Mouse (Mus musculus): ENCODE data around the gene AC161166.1. TPM values are rescaled to one million over a fixed set of nuclear protein-coding genes. Genes with fewer than 3 reads are reported as not detected.

AC161166.1 gene
- polyA plus RNA-seq, 1 experiment, result not detected

DNA sequence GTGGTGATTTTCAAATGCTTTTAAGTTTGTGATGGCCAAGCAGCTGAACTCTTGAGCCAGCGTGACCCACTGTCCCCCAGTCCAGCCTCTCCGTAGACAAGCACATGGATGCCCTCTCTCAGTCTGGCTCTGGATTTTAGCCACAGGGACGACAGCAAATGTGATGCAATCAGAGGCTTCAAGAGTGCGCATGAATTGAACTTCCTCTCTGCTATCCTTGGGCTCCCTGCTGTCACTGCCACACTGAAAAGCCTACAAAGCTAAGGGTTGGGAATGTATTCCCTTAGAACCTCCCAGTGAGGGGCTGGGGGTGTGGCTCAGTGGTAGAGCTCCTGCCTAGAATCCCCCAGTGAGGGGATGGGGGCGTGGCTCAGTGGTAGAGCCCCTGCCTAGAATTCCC lies 26.4 kb upstream of the AC161166.1 start:
- Histone ChIP-seq H3K27ac (ENCODE audit: insufficient read depth, low read length) (no peak overlapping the region), H3K4me1 (ENCODE audit: control insufficient read depth, insufficient read depth, low read length) (no peaks in the 10 kb centered on the region), H3K4me3 (ENCODE audit: insufficient read depth, low read length) (no peak overlapping the region)
- no peak for TF ChIP-seq CTCF (IDR thresholded peaks at IDR 0.05; ENCODE audit: borderline replicate concordance, insufficient read depth, low read length)
- TF ChIP-seq POLR2A (IDR thresholded peaks at IDR 0.05; ENCODE audit: low read depth, low read length), result no peak

DNA sequence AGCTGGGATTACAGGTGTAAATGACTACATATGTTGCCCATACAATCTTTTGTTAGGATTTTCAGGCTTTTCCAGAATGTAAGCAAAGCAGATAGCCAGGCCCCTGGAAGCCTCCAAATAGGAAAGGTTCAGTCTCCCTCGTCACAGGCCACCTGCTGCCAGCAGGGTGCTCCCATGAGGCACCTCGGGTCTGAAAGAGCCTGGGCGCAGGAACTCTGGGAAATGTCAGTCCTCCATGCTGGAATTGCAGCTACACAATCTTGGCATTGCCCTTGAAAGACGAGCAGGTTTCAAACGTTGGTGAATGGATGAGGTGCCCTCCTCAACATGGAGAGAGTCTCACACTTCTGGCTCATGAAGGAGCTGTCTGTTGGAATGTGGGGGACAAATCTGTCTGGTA lies 25.9 kb upstream of the AC161166.1 start:
- H3K27ac ChIP-seq (ENCODE audit: insufficient read depth, low read length), result no peak overlapping the region
- TF ChIP-seq POLR2A (IDR thresholded peaks at IDR 0.05; ENCODE audit: low read depth, low read length), result 0 out of 2 replicates have a peak, but pooled peaks have one; percentile 7
- TF ChIP-seq CTCF (IDR thresholded peaks at IDR 0.05; ENCODE audit: borderline replicate concordance, insufficient read depth, low read length), result no peak
- no peaks in the 10 kb centered on the region for H3K4me1 ChIP-seq (ENCODE audit: control insufficient read depth, insufficient read depth, low read length)
- no peak overlapping the region for H3K4me3 ChIP-seq (ENCODE audit: insufficient read depth, low read length)

DNA sequence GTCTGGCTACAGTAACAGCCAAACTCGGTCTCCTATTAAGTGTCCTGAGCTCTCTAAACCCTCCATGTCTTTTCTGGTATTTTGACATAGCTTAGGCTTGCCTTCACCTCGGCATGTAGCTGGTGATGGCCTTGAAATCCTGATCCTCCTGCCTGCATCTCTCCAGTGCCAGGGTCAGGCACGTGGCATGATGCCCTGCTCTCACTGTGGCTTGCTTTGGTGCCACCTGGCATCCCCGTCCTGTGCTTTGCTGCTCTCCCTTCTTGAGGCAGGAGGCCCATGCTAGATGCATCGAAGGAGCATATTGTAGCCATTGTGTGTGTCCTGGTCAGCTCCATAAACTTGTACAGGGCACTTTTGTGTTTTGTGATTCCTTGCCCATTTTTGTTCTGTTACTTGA lies 25.3 kb upstream of the AC161166.1 start:
- no peak overlapping the region for H3K4me3 ChIP-seq (ENCODE audit: insufficient read depth, low read length)
- H3K4me1 ChIP-seq (ENCODE audit: control insufficient read depth, insufficient read depth, low read length), result peaks cover under 1% of the 10 kb centered on the region; the same call in 1 of the 2 replicates
- TF ChIP-seq POLR2A (IDR thresholded peaks at IDR 0.05; ENCODE audit: low read depth, low read length), result peak; percentile 49
- TF ChIP-seq CTCF (IDR thresholded peaks at IDR 0.05; ENCODE audit: borderline replicate concordance, insufficient read depth, low read length), result no peak
- H3K27ac ChIP-seq (ENCODE audit: insufficient read depth, low read length), result no peak overlapping the region

DNA sequence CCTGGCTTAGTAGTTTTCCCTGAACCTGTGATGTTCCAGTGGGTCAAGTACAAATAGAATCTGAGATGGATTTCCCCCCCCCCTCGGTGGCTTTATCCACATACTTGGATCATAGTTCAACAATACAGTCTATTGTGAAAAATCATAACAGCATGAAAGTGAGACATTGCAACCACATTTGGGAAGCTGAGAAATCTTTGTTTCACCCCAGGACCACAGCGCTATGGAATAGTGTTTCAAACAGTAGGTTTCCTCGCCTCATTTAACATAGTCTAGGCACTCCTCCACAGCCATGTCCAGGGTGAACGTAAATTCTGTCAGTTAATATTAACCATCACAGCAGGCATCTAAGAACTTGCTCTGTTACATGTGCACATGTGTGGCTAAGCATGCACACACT lies 24.8 kb upstream of the AC161166.1 start:
- no peak overlapping the region for H3K4me3 ChIP-seq (ENCODE audit: insufficient read depth, low read length)
- TF ChIP-seq POLR2A (IDR thresholded peaks at IDR 0.05; ENCODE audit: low read depth, low read length) (no peak; the same call in 1 of the 2 replicates), CTCF (IDR thresholded peaks at IDR 0.05; ENCODE audit: borderline replicate concordance, insufficient read depth, low read length) (no peak)
- H3K27ac ChIP-seq (ENCODE audit: insufficient read depth, low read length), result no peak overlapping the region
- peaks cover 5% of the 10 kb centered on the region; the same call in 1 of the 2 replicates for H3K4me1 ChIP-seq (ENCODE audit: control insufficient read depth, insufficient read depth, low read length)

DNA sequence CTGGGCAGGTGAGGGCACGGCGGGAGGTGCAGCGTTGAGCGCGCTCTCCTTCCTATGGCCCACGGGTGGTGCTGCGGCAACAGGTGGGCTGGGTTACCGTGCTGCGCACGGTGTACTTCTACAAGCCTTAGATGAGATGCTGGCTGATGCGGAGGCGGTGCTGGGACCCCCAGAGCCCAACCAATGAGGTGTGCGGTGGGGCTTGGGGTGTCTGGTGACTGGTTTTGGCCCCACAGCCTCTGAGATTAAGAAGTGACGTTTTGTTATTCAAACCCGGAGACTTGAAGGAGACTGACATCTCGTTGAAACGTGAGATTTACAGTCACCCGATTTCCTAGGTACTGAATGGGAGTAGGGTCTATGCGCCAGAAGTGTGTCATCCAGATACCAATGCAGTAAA lies 22.0 kb upstream of the AC161166.1 start:
- TF ChIP-seq CTCF (IDR thresholded peaks at IDR 0.05; ENCODE audit: borderline replicate concordance, insufficient read depth, low read length) (no peak), POLR2A (IDR thresholded peaks at IDR 0.05; ENCODE audit: low read depth, low read length) (no peak)
- Histone ChIP-seq H3K4me3 (ENCODE audit: insufficient read depth, low read length) (no peak overlapping the region), H3K27ac (ENCODE audit: insufficient read depth, low read length) (no peak overlapping the region), H3K4me1 (ENCODE audit: control insufficient read depth, insufficient read depth, low read length) (peaks cover 6% of the 10 kb centered on the region; the same call in 1 of the 2 replicates)

DNA sequence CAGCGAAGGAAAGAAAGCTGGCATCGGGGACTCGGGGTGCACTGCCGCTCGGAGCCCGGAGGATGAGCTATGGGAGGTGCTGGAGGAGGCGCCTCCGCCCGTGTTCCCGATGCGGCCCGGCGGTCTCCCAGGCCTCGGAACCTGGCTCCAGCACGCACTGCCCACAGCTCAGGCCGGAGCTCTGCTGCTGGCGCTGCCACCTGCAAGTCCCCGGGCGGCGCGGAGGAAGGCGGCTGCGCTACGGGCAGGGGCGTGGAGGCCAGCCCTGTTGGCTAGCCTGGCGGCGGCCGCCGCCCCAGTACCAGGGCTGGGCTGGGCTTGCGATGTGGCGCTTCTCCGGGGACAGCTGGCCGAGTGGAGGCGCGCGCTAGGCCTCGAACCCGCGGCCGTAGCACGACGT lies 21.6 kb upstream of the AC161166.1 start:
- Histone ChIP-seq H3K4me1 (ENCODE audit: control insufficient read depth, insufficient read depth, low read length) (peaks cover 7% of the 10 kb centered on the region; the same call in 1 of the 2 replicates), H3K27ac (ENCODE audit: insufficient read depth, low read length) (no peak overlapping the region), H3K4me3 (ENCODE audit: insufficient read depth, low read length) (no peak overlapping the region)
- TF ChIP-seq CTCF (IDR thresholded peaks at IDR 0.05; ENCODE audit: borderline replicate concordance, insufficient read depth, low read length) (no peak), POLR2A (IDR thresholded peaks at IDR 0.05; ENCODE audit: low read depth, low read length) (no peak)

DNA sequence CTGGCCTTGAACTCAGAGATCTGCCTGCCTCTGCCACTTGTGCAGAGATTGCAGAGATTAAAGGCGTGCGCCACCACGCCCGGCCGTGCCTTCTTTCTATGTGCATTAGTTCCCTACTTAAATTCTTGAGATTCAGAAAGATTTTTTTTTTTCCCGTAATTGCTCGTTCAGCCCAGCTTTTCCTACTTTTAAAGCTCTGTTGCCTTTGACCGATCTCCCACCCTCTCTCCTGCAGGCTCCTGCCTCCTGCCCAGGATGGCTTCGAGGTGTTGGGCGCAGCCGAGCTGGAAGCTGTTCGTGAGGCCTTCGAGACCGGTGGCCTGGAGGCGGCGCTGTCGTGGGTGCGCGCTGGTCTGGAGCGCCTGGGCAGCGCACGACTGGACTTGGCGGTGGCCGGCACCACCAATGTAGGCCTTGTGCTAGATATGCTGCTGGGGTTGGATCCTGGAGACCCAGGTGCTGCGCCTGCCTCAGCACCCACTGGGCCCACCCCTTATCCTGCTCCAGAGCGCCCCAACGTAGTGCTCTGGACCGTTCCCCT lies 20.8 kb upstream of the AC161166.1 start:
- Histone ChIP-seq H3K4me3 (ENCODE audit: insufficient read depth, low read length) (no peak overlapping the region), H3K27ac (ENCODE audit: insufficient read depth, low read length) (no peak overlapping the region), H3K4me1 (ENCODE audit: control insufficient read depth, insufficient read depth, low read length) (peaks cover 7% of the 10 kb centered on the region; the same call in 1 of the 2 replicates)
- no peak for TF ChIP-seq POLR2A (IDR thresholded peaks at IDR 0.05; ENCODE audit: low read depth, low read length)
- no peak for TF ChIP-seq CTCF (IDR thresholded peaks at IDR 0.05; ENCODE audit: borderline replicate concordance, insufficient read depth, low read length)

DNA sequence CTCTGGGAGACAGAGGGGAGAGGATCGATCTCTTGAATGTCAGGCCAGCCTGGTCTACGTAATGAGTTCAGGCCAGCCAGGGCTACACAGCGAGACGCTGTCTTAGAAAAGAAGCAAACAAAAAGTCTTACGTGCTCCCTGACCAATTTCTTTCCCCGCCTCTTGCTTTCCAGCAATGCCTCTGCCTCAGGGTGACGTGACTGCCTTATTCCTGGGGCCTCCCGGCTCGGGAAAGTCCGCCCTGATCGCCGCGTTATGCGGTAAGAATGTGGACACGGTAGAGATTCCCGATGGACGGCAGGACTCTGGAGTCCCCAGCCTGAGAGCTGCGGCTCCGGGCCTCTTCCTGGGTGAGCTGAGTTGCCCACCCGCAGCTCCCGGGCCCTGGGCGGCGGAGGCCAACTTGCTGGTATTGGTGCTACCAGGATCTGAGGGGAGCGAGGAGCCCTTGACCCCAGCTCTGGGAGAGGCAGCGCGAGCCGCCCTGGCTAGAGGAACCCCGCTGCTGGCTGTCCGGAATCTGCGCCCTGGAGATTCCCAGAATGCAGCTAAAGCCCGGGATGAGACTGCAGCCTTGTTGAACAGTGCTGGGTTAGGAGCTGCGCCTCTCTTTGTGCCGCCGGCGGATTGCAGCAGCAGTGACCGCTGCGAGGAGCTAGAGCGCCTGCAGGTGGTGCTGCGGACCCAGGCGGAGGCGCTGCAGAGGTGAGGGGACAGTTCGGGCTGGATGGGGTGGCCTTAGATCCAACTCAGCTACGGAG lies 19.1 kb upstream of the AC161166.1 start:
- Histone ChIP-seq H3K4me3 (ENCODE audit: insufficient read depth, low read length) (peak overlapping the region; percentile 56), H3K4me1 (ENCODE audit: control insufficient read depth, insufficient read depth, low read length) (peaks cover 7% of the 10 kb centered on the region; the same call in 1 of the 2 replicates), H3K27ac (ENCODE audit: insufficient read depth, low read length) (peak overlapping the region; percentile 68)
- TF ChIP-seq CTCF (IDR thresholded peaks at IDR 0.05; ENCODE audit: borderline replicate concordance, insufficient read depth, low read length), result peak; percentile 86
- TF ChIP-seq POLR2A (IDR thresholded peaks at IDR 0.05; ENCODE audit: low read depth, low read length), result peak; percentile 52

DNA sequence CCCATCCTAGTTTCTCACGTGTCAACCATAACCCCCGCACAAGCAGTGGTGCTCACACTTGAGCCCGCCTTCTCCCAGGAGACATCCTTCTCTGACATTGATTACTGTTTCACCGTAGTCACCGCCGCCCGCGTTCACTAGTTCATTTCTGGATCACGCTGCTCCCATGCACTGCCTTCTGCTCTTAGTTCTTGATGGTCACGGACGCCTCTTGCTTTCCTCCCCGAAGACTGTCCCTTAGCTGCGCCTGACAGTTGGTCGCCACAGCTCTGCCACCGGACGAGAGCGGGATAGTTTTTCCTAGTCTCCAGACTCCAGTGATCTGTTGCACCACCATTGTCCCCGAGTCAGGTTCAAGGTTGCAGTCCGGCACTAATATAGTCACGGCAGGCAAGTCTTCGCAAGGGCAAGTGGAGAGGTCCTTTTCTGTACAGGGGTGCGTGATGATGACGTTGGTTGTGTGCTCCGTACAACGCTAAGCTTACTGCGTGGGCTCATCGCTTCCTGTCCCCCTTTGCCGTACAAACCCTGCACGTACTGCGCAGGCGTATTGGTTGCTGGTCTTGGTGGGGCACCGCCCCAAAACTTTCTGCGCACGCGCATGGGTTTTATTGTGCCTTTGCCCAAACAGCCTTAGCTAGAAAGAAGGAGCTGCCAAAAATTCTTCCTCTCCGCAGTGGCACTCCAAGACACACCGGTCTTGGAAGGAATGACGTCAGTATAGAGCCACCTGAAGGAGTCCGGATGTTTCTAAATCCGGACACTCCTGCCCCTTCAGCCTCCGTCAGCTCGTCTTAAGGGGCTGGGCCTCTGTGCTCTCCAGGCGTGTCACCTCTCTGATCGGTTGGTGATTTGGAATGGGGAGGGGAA lies 18.0 kb upstream of the AC161166.1 start, which contains the start of gene Irgq:
Gene Irgq (plus strand): TSS at position 628 of the 870 bp plus-strand sequence.
- H3K4me3 ChIP-seq (ENCODE audit: insufficient read depth, low read length), result peak within 1 kb of the TSS; percentile 67
- H3K4me1 ChIP-seq (ENCODE audit: control insufficient read depth, insufficient read depth, low read length), result peaks cover 7% of the 10 kb centered on the region; the same call in 1 of the 2 replicates
- no peak for TF ChIP-seq CTCF (IDR thresholded peaks at IDR 0.05; ENCODE audit: borderline replicate concordance, insufficient read depth, low read length)
- TF ChIP-seq POLR2A (IDR thresholded peaks at IDR 0.05; ENCODE audit: low read depth, low read length), result peak; percentile 45
- H3K27ac ChIP-seq (ENCODE audit: insufficient read depth, low read length), result peak within 1 kb of the TSS; percentile 68

Data from embryonic fibroblast, embryonic 13.5 days (primary cell).